ENCODE assay signal across 9 mouse cellular contexts in the genomic region with DNA sequence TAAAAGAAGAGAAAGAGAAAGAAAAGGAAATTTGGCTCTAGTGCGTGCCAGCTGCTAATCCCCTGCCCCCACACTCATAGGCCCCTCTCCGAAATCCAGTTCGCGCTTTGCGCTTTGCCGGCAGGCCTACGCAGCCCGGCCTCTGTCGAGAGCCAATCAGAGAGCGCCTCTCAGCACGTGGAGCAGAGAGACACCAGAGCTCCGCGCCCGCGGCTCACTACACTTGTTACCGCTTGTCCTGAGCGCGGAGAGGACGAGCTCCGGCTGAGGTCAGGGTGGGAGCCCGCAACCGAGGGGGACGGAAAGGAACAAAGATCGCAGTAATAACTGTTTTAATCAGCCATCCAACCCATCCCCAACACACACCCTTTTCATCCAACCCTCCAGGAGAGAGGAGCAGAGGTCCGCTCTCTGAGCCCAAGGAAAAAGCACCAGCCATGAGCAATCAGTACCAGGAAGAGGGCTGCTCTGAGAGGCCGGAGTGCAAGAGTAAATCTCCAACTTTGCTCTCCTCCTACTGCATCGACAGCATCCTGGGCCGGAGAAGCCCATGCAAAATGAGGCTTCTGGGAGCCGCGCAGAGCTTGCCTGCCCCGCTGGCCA. TPM values are rescaled to one million over a fixed set of nuclear protein-coding genes. Genes with fewer than 3 reads are reported as not detected.
A peak's percentile ranks its signal among the peaks of the same experiment; 100 is the strongest.
DNase-seq lines count a peak whose midpoint lies in the region; ATAC-seq and TF ChIP-seq lines count a peak whose summit lies in the region.
"Had no signal": no experiment of that assay in that cellular context is flagged by ENCODE, and none has a peak within 500 bp of the region (broad histone marks: within the 10 kb centered on the region; RNA-seq: fewer than 3 reads in every experiment).

A gene (plus strand): TSS at position 155 of the 603 bp plus-strand sequence.

- DNase-seq in kidney, adult 2 months, result peak; percentile 43
- no peak for DNase-seq in kidney, adult 18-20 months
- peak; percentile 80 for DNase-seq in embryonic facial prominence, embryonic 11.5 days (ENCODE audit: low spot score)
- DNase-seq in heart, postnatal 0 days (ENCODE audit: low spot score), result peak; percentile 48
- DNase-seq in layer of hippocampus, adult 2 months (ENCODE audit: low spot score in 2 of 2), result peak; percentile 48 to 51
- DNase-seq in liver, postnatal 0 days, result peak; percentile 52
- DNase-seq in yolk sac, embryonic 10.5 days (ENCODE audit: low spot score), result peak; percentile 42

- no peak within 1 kb of the TSS for H3K27ac ChIP-seq in kidney, adult 2 months (ENCODE audit: insufficient read depth, low read depth, low read length)
- no peak within 1 kb of the TSS for H3K27ac ChIP-seq in embryonic facial prominence, embryonic 11.5 days (replicated peaks; ENCODE audit: low read depth, low read length)
- no peak within 1 kb of the TSS for H3K27ac ChIP-seq in heart, postnatal 0 days (ENCODE audit: low read depth)
- H3K27ac ChIP-seq in layer of hippocampus, adult 2 months, result peak within 1 kb of the TSS; percentile 46; the same call in 1 of the 2 replicates
- no peak within 1 kb of the TSS for H3K27ac ChIP-seq in liver, postnatal 0 days (ENCODE audit: low read depth)
- H3K27ac ChIP-seq in neural tube, embryonic 15.5 days (replicated peaks), result no peak within 1 kb of the TSS

- H3K27me3 ChIP-seq in kidney, adult 2 months (replicated peaks; ENCODE audit: control insufficient read depth, insufficient read depth, low read length), result peaks cover 9% of the 10 kb centered on the region
- peaks cover 57% of the 10 kb centered on the region for H3K27me3 ChIP-seq in embryonic facial prominence, embryonic 11.5 days (ENCODE audit: control insufficient read depth, insufficient read depth, low read length)
- peaks cover 91% of the 10 kb centered on the region for H3K27me3 ChIP-seq in heart, postnatal 0 days (ENCODE audit: control insufficient read depth, insufficient read depth, low read length)
- H3K27me3 ChIP-seq in liver, postnatal 0 days (ENCODE audit: insufficient read depth, low read length), result peaks cover 91% of the 10 kb centered on the region
- H3K27me3 ChIP-seq in neural tube, embryonic 15.5 days (replicated peaks), result peaks cover 58% of the 10 kb centered on the region

- TF ChIP-seq POLR2A in kidney, adult 2 months (IDR thresholded peaks at IDR 0.05; ENCODE audit: low read depth, low read length), result no peak

- no peaks in the 10 kb centered on the region for H3K36me3 ChIP-seq in kidney, adult 2 months (ENCODE audit: control insufficient read depth, insufficient read depth, low read length)
- H3K36me3 ChIP-seq in embryonic facial prominence, embryonic 11.5 days (replicated peaks; ENCODE audit: control insufficient read depth, insufficient read depth, low read depth, low read length), result no peaks in the 10 kb centered on the region
- H3K36me3 ChIP-seq in heart, postnatal 0 days (replicated peaks; ENCODE audit: control insufficient read depth, insufficient read depth, low read length), result no peaks in the 10 kb centered on the region
- H3K36me3 ChIP-seq in liver, postnatal 0 days (replicated peaks; ENCODE audit: insufficient read depth, low read length), result no peaks in the 10 kb centered on the region
- no peaks in the 10 kb centered on the region for H3K36me3 ChIP-seq in neural tube, embryonic 15.5 days

- H3K4me3 ChIP-seq in kidney, adult 2 months (ENCODE audit: insufficient read depth, low read depth, low read length), result no peak within 1 kb of the TSS
- H3K4me3 ChIP-seq in embryonic facial prominence, embryonic 11.5 days (ENCODE audit: low read depth, low read length), result no peak within 1 kb of the TSS
- H3K4me3 ChIP-seq in heart, postnatal 0 days (ENCODE audit: low read depth, low read length), result 0 out of 2 replicates have a peak within 1 kb of the TSS, but pooled peaks have one; percentile 0
- peak within 1 kb of the TSS; percentile 46 for H3K4me3 ChIP-seq in layer of hippocampus, adult 2 months
- peak within 1 kb of the TSS; percentile 8; the same call in 1 of the 2 replicates for H3K4me3 ChIP-seq in liver, postnatal 0 days (ENCODE audit: low read depth, low read length)
- H3K4me3 ChIP-seq in neural tube, embryonic 15.5 days (replicated peaks), result peak within 1 kb of the TSS; percentile 19

- no peak within 1 kb of the TSS for H3K9ac ChIP-seq in embryonic facial prominence, embryonic 11.5 days (replicated peaks; ENCODE audit: low read length)
- H3K9ac ChIP-seq in heart, postnatal 0 days (replicated peaks; ENCODE audit: low read depth, low read length), result no peak within 1 kb of the TSS
- H3K9ac ChIP-seq in liver, postnatal 0 days (replicated peaks), result no peak within 1 kb of the TSS
- H3K9ac ChIP-seq in neural tube, embryonic 15.5 days (replicated peaks), result no peak within 1 kb of the TSS

- H3K9me3 ChIP-seq in embryonic facial prominence, embryonic 11.5 days (replicated peaks; ENCODE audit: control insufficient read depth, low read length), result no peaks in the 10 kb centered on the region
- peaks cover 3% of the 10 kb centered on the region; the same call in 1 of the 2 replicates for H3K9me3 ChIP-seq in heart, postnatal 0 days (replicated peaks; ENCODE audit: control insufficient read depth, low read length)
- H3K9me3 ChIP-seq in liver, postnatal 0 days (ENCODE audit: low read length), result peaks cover 4% of the 10 kb centered on the region; the same call in 1 of the 2 replicates
- no peaks in the 10 kb centered on the region for H3K9me3 ChIP-seq in neural tube, embryonic 15.5 days (replicated peaks)

- H3K4me2 ChIP-seq in embryonic facial prominence, embryonic 11.5 days (ENCODE audit: low read depth, low read length), result no peak within 1 kb of the TSS
- H3K4me2 ChIP-seq in heart, postnatal 0 days (ENCODE audit: low read depth, low read length), result no peak within 1 kb of the TSS
- peak within 1 kb of the TSS; percentile 26; the same call in 1 of the 2 replicates for H3K4me2 ChIP-seq in liver, postnatal 0 days (ENCODE audit: low read depth, low read length)
- peak within 1 kb of the TSS; percentile 47 for H3K4me2 ChIP-seq in neural tube, embryonic 15.5 days

- H3K4me1 ChIP-seq in kidney, adult 2 months (ENCODE audit: control insufficient read depth, insufficient read depth, low read length), result 0 out of 2 replicates have a peak, but pooled peaks cover 2% of the 10 kb centered on the region
- no peaks in the 10 kb centered on the region; the same call in 1 of the 2 replicates for H3K4me1 ChIP-seq in embryonic facial prominence, embryonic 11.5 days (ENCODE audit: control insufficient read depth, insufficient read depth, low read length)
- no peaks in the 10 kb centered on the region for H3K4me1 ChIP-seq in heart, postnatal 0 days (ENCODE audit: control insufficient read depth, insufficient read depth)
- 0 out of 2 replicates have a peak, but pooled peaks cover 2% of the 10 kb centered on the region for H3K4me1 ChIP-seq in liver, postnatal 0 days (ENCODE audit: insufficient read depth)
- peaks cover 11% of the 10 kb centered on the region for H3K4me1 ChIP-seq in neural tube, embryonic 15.5 days

- peak; percentile 94 for ATAC-seq in embryonic facial prominence, embryonic 11.5 days (replicated peaks; ENCODE audit: insufficient number of reproducible peaks, low FRiP score, low TSS enrichment, low read depth)
- peak; percentile 83 for ATAC-seq in heart, postnatal 0 days (ENCODE audit: insufficient read depth, low read depth)
- peak; percentile 73; the same call in 1 of the 2 replicates for ATAC-seq in liver, postnatal 0 days
- peak; percentile 88 for ATAC-seq in neural tube, embryonic 15.5 days (ENCODE audit: low FRiP score)

- TF ChIP-seq CTCF in kidney, adult 2 months (conservative IDR thresholded peaks at IDR 0.05; ENCODE audit: insufficient read depth, insufficient read length, low read depth, low read length), result no peak
- no peak for TF ChIP-seq CTCF in heart, postnatal 0 days (IDR thresholded peaks at IDR 0.05; ENCODE audit: low read depth)
- TF ChIP-seq CTCF in layer of hippocampus, adult 2 months (conservative IDR thresholded peaks at IDR 0.05), result no peak
- no peak for TF ChIP-seq CTCF in liver, postnatal 0 days (IDR thresholded peaks at IDR 0.05; ENCODE audit: low read depth)

- no peak for TF ChIP-seq EP300 in heart, postnatal 0 days (IDR thresholded peaks at IDR 0.05; ENCODE audit: low read depth)
- no peak for TF ChIP-seq EP300 in liver, postnatal 0 days (IDR thresholded peaks at IDR 0.05; ENCODE audit: low read depth)

- WGBS in kidney, adult 2 months, result 4% methylated on average over 31 of the region's 31 CpGs
- WGBS in embryonic facial prominence, embryonic 11.5 days, result 24% methylated on average over 31 of the region's 31 CpGs
- WGBS in heart, postnatal 0 days, result 22% methylated on average over 31 of the region's 31 CpGs
- 21% methylated on average over 31 of the region's 31 CpGs for WGBS in liver, postnatal 0 days (ENCODE audit: insufficient replicate concordance)
- 18% methylated on average over 31 of the region's 31 CpGs for WGBS in neural tube, embryonic 15.5 days

RNA-seq across cellular contexts. Expression of the gene that starts here (rescaled TPM):
- 0.08 TPM in 1 of 2 replicates, not detected in the other for polyA plus RNA-seq in kidney, adult 2 months (2012; rRNA removed)
- polyA plus RNA-seq in embryonic facial prominence, embryonic 11.5 days (2014; fragmentation: Nextera tagmentation; extraction: Ambion mirVana), result 2.1 and 3.2 TPM in 2 replicates
- not detected in 2 replicates for total RNA-seq in heart, postnatal 0 days (2014; rRNA removed; ENCODE audit: low replicate concordance)
- polyA plus RNA-seq in heart, postnatal 0 days (2015; fragmentation: Nextera tagmentation; extraction: Ambion mirVana), result not detected in 2 replicates
- 10 to 100 TPM; 18.3 to 19.3 TPM for total RNA-seq in layer of hippocampus, adult 2 months (2021)
- not detected in 2 replicates for polyA plus RNA-seq in liver, postnatal 0 days (2015; fragmentation: Nextera tagmentation; extraction: Ambion mirVana)
- 1.1 TPM in 2 replicates for polyA plus RNA-seq in neural tube, embryonic 15.5 days (2015; fragmentation: Nextera tagmentation; extraction: Ambion mirVana)
- total RNA-seq: neutrophil, adult 5-6 weeks had no signal

Comparison
In these comparisons a context has a peak if more than half of its experiments do, and no peak if none do; other contexts are left out.
1. RNA of the gene that starts here (total RNA-seq): 18.3 to 19.3 TPM in layer of hippocampus, adult 2 months; not detected in heart, postnatal 0 days; every median in the first group is over 10 times any median in the second.
2. Peak in DNase-seq in kidney, adult 2 months; RNA of the gene not detected or under 1 TPM.
3. Peak in DNase-seq, ATAC-seq and H3K4me3 ChIP-seq in heart, postnatal 0 days; RNA of the gene not detected or under 1 TPM.
4. Peak in DNase-seq, ATAC-seq, H3K4me3 ChIP-seq and H3K4me2 ChIP-seq in liver, postnatal 0 days; RNA of the gene not detected or under 1 TPM.
5. H3K4me3 ChIP-seq: peak in layer of hippocampus, adult 2 months (single experiment) and neural tube, embryonic 15.5 days (single experiment); none in kidney, adult 2 months (single experiment) and embryonic facial prominence, embryonic 11.5 days (single experiment).
6. Peak in every context shown above with its lines, with median percentiles within 50 percentile points of each other: ATAC-seq.